Mouse (Mus musculus) cerebellum, adult (tissue): ENCODE measurements at regions not wholly inside any gene's neighbourhood (a gene's known extent, or its start where the extent isn't known, plus 50 kb on each side); places are given as distances from the start of the nearest gene placed in this dataset.

Experiments
- ATAC-seq: cut with Nextera tagmentation; 2 replicates; pipeline ENCODE4 v1.9.2; 2017; ENCODE audit warnings: mild to moderate bottlenecking, moderate library complexity, mixed read lengths; ENCODE audit not compliant: insufficient number of reproducible peaks, low FRiP score, low TSS enrichment

DNA sequence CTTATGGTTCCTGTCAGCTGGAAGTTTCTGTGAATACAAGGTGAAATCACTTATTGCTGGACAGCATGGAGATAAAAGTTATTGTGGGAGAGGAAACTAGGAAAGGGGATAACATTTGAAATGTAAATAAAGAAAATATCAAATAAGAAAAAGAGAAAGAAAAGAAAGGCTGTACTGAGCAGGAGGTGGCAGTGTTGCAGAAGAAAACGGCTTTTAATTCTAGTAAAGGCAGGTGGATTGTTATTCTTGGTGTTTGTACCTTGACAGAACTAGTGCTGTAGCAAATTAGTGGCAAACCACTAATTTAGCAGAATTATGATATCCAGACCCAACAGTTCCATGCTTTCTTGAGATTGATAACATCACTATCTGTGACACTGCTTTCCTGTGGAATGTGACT is 52.6 kb downstream of the Gm10358 start:
- no peak for ATAC-seq

DNA sequence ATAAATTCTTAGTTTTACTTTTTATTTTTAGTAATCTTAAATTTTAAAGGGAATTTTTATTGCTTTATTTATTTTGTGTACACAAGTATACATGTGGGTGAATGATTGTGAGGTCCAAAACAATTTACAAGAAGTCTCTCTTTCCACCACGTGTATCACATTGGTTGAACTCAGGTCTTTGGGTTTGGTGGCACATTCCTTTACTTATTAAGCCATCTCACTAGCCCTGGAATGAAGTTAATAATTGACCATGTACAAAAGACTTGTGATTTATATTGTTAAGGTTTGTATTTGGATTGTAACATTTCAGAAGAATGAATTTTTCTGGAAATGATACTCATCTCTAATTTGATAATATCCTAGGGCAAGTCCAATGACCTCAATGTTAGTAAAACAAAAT is 56.2 kb downstream of the Gm10358 start:
- ATAC-seq, result no peak

DNA sequence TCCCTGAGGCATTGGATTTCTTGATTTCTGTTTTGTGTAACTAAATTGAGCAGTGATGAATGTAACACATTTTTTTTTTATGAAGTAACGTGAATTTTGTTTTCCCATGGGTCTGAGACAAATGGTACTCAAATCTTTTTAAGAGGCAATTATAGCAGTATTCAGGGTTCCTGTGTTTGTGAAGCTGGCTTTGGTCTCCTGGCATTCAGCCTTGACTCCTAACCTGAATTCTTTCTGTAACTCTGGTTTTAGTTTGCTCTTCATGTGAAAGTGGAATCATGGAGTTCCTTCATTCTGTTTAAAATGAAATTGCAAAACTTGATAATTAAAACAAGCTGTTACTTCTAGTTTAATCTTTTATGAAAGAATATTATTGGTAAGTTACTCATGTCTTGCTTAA is 58.3 kb downstream of the Gm10358 start:
- ATAC-seq, result no peak

DNA sequence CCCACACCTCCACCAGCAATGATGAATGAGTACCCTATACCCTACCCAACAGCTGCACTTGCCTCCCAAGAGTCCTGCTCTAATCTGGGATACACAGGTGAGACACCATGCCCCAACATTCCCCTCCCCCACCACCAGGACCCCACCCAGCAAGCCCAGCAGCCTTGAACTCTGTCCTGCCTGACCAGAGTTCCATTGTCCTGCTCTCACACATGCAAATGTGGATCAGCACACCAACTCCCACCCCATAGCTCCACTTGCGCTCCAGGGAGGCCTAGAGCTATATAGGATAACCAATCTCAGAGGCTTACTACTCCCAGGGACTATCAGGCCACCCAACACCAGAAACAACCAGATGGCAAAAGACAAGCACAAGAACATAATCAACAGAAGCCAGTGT is 85.8 kb downstream of the Gm10358 start:
- no peak for ATAC-seq

DNA sequence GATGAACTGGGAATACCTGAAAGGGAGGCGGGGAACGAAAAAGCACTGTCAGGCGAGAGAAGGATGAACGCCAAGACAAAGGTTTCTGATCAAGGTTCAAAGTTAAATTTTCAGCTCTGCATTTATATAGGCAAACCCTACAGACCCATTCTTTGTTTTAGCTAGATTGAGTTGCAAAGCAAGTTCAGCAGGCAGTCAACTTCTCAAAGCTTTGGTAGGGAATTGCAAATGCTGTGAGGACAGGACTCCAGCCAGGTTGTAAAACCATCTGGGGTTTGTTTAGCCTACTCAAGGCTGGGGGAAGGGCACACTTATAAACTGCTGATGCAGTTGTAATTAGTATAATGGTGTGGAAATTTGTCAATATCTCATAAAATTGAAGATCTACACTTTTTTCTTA is 87.9 kb downstream of the Gm10358 start:
- no peak for ATAC-seq

DNA sequence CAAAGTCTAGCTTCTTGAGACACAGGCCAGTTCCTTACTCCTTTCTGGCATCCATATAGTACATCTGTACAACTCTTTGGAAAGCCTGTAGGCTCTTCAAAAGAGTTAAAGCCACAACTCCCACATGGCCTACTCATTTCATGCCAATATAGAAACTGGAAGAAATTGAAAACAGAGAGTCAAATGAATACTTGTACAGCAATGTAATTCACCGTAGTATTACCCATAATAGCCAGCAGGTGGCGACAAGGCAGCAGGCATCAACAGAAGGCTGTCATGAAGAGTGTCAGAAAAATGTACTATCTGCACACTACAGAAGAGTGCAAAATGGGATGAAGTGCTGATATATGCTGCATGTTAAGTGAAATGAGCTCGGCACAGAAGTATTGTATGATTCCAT is 90.5 kb downstream of the Gm10358 start:
- peak; percentile 74 for ATAC-seq

GRCm38 (mm10) chr8:75309463-75309862 is 95.7 kb downstream of the Rasd2 start:
- ATAC-seq, result no peak

GRCm38 (mm10) chr8:75291921-75292320 is 78.2 kb downstream of the Rasd2 start:
- no peak for ATAC-seq

GRCm38 (mm10) chr8:75289933-75290332 is 76.2 kb downstream of the Rasd2 start:
- no peak for ATAC-seq
